Mouse (Mus musculus): ENCODE data around the gene Fto. TPM values are rescaled to one million over a fixed set of nuclear protein-coding genes. Genes with fewer than 3 reads are reported as not detected.

Gene Fto
- polyA plus RNA-seq, 1 experiment from 2014 or later, result 89.0 TPM

DNA sequence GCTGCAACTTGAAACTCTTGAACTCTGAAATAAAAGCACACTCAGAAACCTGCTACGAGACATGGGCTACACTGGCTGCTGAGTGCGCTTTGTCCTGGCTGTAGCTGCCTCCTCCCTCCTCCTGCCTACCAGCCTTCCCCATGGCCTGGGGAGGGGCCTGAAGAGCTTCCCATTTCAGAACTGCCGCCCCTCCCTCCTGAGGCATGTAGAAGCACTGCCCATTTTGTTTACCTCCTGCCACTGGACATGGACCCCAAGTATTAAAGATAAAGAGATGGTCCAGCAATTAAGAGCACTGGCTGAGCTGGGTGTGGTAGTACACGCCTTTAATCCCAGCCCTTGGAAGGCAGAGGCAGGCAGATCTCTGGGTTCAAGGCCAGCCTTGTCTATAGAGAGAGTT lies 322.1 kb downstream of the Fto start:
- WGBS, result 81% methylated on average over 4 of the region's 4 CpGs
- Histone ChIP-seq H3K36me3 (ENCODE audit: insufficient read depth, low read length) (no peaks in the 10 kb centered on the region), H3K9ac (replicated peaks; ENCODE audit: low read length) (no peak overlapping the region), H3K4me1 (ENCODE audit: insufficient read depth, low read length) (peaks cover 12% of the 10 kb centered on the region), H3K4me3 (ENCODE audit: low read length) (no peak overlapping the region), H3K27me3 (ENCODE audit: insufficient read depth, low read length) (no peaks in the 10 kb centered on the region), H3K4me2 (replicated peaks; ENCODE audit: low read depth, low read length) (no peak overlapping the region), H3K27ac (ENCODE audit: low read length) (no peak overlapping the region), H3K9me3 (ENCODE audit: low read length) (no peaks in the 10 kb centered on the region)
- no peak for ATAC-seq (ENCODE audit: low FRiP score, low TSS enrichment)

DNA sequence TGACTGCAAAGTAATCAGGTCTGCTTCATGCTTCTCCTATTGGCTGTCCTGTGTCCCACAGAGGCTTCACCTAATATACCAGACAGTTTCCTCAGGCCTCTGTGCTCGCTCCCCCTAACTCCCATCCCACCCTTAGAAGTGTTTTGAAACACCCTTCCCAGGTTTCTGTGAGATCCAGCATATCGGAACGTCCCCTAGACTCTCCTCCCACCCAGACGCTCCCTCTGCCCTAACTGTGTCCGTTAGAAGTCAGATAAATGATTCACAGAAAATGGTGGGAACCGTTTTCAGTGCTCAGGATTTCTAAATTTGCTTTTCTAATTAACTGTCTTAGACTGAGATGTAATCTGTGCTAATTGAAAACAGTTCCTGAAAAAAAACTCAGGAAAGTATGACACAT lies 323.6 kb downstream of the Fto start:
- peak; percentile 71; the same call in 1 of the 2 replicates for ATAC-seq (ENCODE audit: low FRiP score, low TSS enrichment)
- WGBS, result 57% methylated on average over 6 of the region's 6 CpGs
- Histone ChIP-seq H3K27ac (ENCODE audit: low read length) (peak overlapping the region; percentile 33; the same call in 1 of the 2 replicates), H3K36me3 (ENCODE audit: insufficient read depth, low read length) (no peaks in the 10 kb centered on the region), H3K27me3 (ENCODE audit: insufficient read depth, low read length) (no peaks in the 10 kb centered on the region), H3K9ac (replicated peaks; ENCODE audit: low read length) (no peak overlapping the region), H3K4me1 (ENCODE audit: insufficient read depth, low read length) (0 out of 2 replicates have a peak, but pooled peaks cover 3% of the 10 kb centered on the region), H3K9me3 (ENCODE audit: low read length) (no peaks in the 10 kb centered on the region), H3K4me3 (ENCODE audit: low read length) (no peak overlapping the region), H3K4me2 (replicated peaks; ENCODE audit: low read depth, low read length) (no peak overlapping the region)

DNA sequence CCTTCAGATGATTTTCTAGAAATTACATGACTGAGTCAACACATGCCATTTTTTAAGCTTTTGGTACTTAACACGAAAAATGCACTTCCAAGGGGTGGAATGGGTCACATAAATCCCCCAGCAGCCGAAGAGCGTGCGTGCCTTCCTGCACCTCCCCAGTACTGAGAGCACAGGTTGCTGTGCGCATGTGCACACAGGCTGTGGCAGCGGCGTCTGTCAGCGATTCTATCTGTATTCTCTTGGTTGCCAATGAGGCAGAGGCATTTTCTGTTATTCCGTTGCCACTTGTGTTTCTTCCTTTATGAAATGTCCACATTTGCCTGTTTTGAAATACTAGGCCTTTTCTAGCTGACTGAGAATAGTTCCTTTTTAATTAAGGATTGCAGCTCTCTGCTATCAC lies 324.4 kb downstream of the Fto start:
- Histone ChIP-seq H3K4me1 (ENCODE audit: insufficient read depth, low read length) (peaks cover 5% of the 10 kb centered on the region; the same call in 1 of the 2 replicates), H3K4me3 (ENCODE audit: low read length) (no peak overlapping the region), H3K4me2 (replicated peaks; ENCODE audit: low read depth, low read length) (no peak overlapping the region), H3K9ac (replicated peaks; ENCODE audit: low read length) (no peak overlapping the region), H3K27ac (ENCODE audit: low read length) (no peak overlapping the region), H3K9me3 (ENCODE audit: low read length) (no peaks in the 10 kb centered on the region), H3K27me3 (ENCODE audit: insufficient read depth, low read length) (no peaks in the 10 kb centered on the region), H3K36me3 (ENCODE audit: insufficient read depth, low read length) (no peaks in the 10 kb centered on the region)
- WGBS, result 89% methylated on average over 9 of the region's 9 CpGs
- no peak for ATAC-seq (ENCODE audit: low FRiP score, low TSS enrichment)

DNA sequence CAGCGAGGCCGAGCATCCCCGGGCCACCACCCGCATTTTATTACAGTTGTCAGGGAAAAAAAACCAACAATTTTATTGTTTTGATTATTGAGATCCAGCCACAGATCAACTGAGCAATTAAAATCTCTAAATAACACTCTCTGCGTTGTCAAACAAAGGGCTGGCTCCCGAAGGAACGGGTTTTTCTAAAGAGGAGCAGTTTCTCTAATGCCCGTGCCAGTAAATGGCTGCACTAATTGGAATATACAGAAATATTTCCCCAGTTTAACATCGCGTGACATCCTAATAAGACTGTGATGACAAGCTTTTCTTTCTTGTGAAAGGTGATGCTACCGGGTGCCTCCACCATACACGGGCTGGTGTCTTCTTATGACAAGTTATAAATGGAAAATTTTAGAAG lies 324.9 kb downstream of the Fto start:
- peaks cover 7% of the 10 kb centered on the region for H3K4me1 ChIP-seq (ENCODE audit: insufficient read depth, low read length)

DNA sequence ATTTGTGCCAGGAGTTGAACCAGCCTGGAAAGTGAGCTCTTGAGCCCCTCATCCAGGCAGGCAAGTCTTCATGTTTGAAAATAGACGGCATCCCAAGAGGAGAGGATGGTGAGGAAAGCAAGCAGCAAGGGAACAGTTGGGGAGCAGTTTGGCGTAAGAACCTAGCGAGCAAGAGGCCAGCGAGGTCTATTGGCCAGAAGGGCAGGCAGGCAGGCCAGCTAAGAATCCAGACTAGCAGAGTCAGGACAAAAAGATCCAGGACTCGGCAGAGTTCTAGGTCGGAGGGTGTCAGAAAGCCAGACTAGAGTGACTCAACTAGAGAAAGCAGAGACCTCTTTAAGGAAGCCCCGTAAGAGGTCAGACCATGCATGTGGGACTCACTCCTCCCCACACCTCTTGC lies 327.1 kb downstream of the Fto start:
- Histone ChIP-seq H3K4me1 (ENCODE audit: insufficient read depth, low read length) (peaks cover 24% of the 10 kb centered on the region), H3K4me3 (ENCODE audit: low read length) (no peak overlapping the region), H3K27me3 (ENCODE audit: insufficient read depth, low read length) (no peaks in the 10 kb centered on the region), H3K9ac (replicated peaks; ENCODE audit: low read length) (no peak overlapping the region), H3K36me3 (ENCODE audit: insufficient read depth, low read length) (no peaks in the 10 kb centered on the region), H3K4me2 (replicated peaks; ENCODE audit: low read depth, low read length) (no peak overlapping the region), H3K27ac (ENCODE audit: low read length) (no peak overlapping the region), H3K9me3 (ENCODE audit: low read length) (no peaks in the 10 kb centered on the region)
- 67% methylated on average over 7 of the region's 7 CpGs for WGBS
- no peak for ATAC-seq (ENCODE audit: low FRiP score, low TSS enrichment)

More for the DNA sequence above, 324.9 kb downstream of the Fto start:
- Histone ChIP-seq H3K27me3 (ENCODE audit: insufficient read depth, low read length) (no peaks in the 10 kb centered on the region), H3K27ac (ENCODE audit: low read length) (no peak overlapping the region), H3K4me2 (replicated peaks; ENCODE audit: low read depth, low read length) (no peak overlapping the region), H3K4me3 (ENCODE audit: low read length) (no peak overlapping the region), H3K9me3 (ENCODE audit: low read length) (no peaks in the 10 kb centered on the region), H3K36me3 (ENCODE audit: insufficient read depth, low read length) (no peaks in the 10 kb centered on the region), H3K9ac (replicated peaks; ENCODE audit: low read length) (no peak overlapping the region)
- 79% methylated on average over 12 of the region's 12 CpGs for WGBS
- ATAC-seq (ENCODE audit: low FRiP score, low TSS enrichment), result no peak

DNA sequence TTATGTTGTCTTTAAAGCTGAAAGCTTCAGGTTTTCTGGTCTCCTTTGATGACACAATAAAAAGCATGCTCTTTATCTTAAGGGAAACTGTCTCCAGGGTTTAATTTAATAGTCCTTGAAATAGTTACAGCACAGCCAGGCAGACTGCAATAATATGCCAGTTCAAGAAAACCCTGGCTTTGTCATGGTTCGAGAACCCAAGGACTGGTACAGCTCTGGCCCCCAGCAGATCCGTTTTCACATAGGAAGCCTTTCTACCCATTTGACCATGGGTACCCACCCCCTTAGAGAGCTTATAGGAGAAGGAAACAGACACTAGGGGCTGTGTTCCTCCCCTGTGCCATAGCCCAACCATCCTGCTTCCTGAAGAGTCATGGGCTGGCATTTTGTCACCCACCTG lies 332.2 kb downstream of the Fto start:
- Histone ChIP-seq H3K9me3 (ENCODE audit: low read length) (no peaks in the 10 kb centered on the region), H3K27me3 (ENCODE audit: insufficient read depth, low read length) (no peaks in the 10 kb centered on the region), H3K27ac (ENCODE audit: low read length) (peak overlapping the region; percentile 59), H3K4me2 (replicated peaks; ENCODE audit: low read depth, low read length) (no peak overlapping the region), H3K36me3 (ENCODE audit: insufficient read depth, low read length) (no peaks in the 10 kb centered on the region), H3K9ac (replicated peaks; ENCODE audit: low read length) (no peak overlapping the region), H3K4me1 (ENCODE audit: insufficient read depth, low read length) (peaks cover 53% of the 10 kb centered on the region), H3K4me3 (ENCODE audit: low read length) (no peak overlapping the region)
- ATAC-seq (ENCODE audit: low FRiP score, low TSS enrichment), result peak; percentile 62; the same call in 1 of the 2 replicates
- 31% methylated on average over 2 of the region's 2 CpGs for WGBS

DNA sequence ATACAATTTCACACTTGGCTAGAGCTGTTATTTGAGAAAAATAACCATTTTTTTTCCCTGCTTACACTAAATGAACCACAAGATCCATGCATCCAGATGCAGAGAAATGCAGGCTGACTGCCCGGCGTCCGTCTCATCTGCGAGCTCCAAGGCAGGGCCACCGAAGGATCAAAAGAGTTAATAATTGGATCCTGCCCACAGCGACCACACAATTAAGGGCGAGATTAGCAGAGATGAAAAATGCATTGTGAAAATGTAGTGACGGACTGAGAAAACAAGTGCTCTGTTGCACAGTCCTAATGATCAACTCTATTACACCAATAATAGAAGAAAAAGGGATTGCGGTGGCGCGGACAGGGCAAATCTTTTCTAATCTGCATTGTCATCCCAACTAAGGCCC lies 334.6 kb downstream of the Fto start:
- Histone ChIP-seq H3K4me1 (ENCODE audit: insufficient read depth, low read length) (peaks cover 54% of the 10 kb centered on the region), H3K4me3 (ENCODE audit: low read length) (no peak overlapping the region), H3K36me3 (ENCODE audit: insufficient read depth, low read length) (no peaks in the 10 kb centered on the region), H3K27ac (ENCODE audit: low read length) (no peak overlapping the region), H3K27me3 (ENCODE audit: insufficient read depth, low read length) (no peaks in the 10 kb centered on the region), H3K9me3 (ENCODE audit: low read length) (no peaks in the 10 kb centered on the region), H3K9ac (replicated peaks; ENCODE audit: low read length) (no peak overlapping the region), H3K4me2 (replicated peaks; ENCODE audit: low read depth, low read length) (no peak overlapping the region)
- no peak for ATAC-seq (ENCODE audit: low FRiP score, low TSS enrichment)
- WGBS, result 74% methylated on average over 11 of the region's 11 CpGs

DNA sequence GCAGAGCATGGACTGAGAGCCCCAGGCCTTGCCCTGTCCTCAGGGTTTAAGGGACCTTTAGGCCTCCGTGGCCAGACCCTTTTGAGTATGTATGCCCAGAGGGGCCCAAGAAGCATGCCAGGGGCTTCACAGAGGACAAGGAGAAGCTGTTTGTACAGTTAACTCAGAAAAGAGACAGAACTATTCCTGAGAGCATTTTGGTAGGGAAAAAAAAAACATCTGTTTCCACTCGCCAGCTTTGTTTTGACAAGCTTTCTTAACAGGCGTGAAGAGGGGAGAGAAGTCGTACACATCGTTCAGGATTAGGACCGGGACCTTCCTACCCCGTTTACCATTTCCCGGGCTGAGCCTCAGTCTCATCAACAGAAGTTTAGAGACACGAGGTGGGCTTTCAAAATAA lies 335.5 kb downstream of the Fto start:
- 24% methylated on average over 9 of the region's 9 CpGs for WGBS
- ATAC-seq (ENCODE audit: low FRiP score, low TSS enrichment), result no peak
- H3K4me2 ChIP-seq (replicated peaks; ENCODE audit: low read depth, low read length), result no peak overlapping the region

DNA sequence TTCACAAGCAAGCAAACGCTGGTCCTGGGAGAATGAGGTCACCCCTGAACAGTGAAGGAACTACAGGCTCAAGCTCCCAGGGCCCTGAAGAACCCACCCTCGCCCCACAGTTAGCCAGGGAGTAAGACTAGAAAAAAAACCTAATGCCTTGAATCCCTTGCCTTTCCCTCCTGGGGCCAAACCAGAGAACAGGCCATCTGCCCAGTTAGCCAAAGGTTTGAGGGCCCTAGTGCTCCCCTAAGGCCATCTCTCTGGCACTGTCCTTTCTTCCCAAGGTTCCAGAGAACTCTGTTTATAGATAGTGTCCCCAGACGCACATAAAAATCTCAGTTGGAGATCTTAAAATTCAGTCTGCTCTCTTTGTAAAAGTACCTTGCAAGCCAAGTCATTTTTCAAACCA lies 340.2 kb downstream of the Fto start:
- WGBS, result 56% methylated on average over 3 of the region's 3 CpGs
- ATAC-seq (ENCODE audit: low FRiP score, low TSS enrichment), result no peak

More for the DNA sequence above, 335.5 kb downstream of the Fto start:
- no peak overlapping the region for H3K27ac ChIP-seq (ENCODE audit: low read length)
- no peaks in the 10 kb centered on the region for H3K36me3 ChIP-seq (ENCODE audit: insufficient read depth, low read length)
- H3K9me3 ChIP-seq (ENCODE audit: low read length), result no peaks in the 10 kb centered on the region
- H3K4me1 ChIP-seq (ENCODE audit: insufficient read depth, low read length), result peaks cover 56% of the 10 kb centered on the region
- no peaks in the 10 kb centered on the region for H3K27me3 ChIP-seq (ENCODE audit: insufficient read depth, low read length)
- H3K9ac ChIP-seq (replicated peaks; ENCODE audit: low read length), result no peak overlapping the region
- no peak overlapping the region for H3K4me3 ChIP-seq (ENCODE audit: low read length)

DNA sequence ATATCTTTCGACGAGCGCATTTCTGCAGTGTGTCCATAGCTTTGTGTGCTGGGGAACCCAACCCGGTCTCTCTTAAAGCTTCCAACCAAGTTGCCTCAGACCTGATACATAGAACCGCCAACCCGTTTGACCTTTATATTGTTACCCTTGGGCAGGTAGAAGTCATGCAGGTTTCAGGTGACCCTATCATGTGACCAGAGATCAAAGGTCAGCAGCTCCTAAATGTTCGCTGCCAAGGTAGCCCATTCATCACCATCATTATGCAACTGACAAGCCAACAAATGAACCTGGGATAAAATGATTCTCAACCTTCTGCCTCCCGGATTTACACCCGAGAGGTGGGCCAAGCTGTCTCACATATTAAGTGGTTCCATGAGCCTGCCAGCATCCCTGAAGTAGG lies 344.1 kb downstream of the Fto start:
- H3K27me3 ChIP-seq (ENCODE audit: insufficient read depth, low read length), result no peaks in the 10 kb centered on the region
- no peak overlapping the region for H3K4me2 ChIP-seq (replicated peaks; ENCODE audit: low read depth, low read length)
- 43% methylated on average over 9 of the region's 9 CpGs for WGBS
- no peak for ATAC-seq (ENCODE audit: low FRiP score, low TSS enrichment)
- H3K9ac ChIP-seq (replicated peaks; ENCODE audit: low read length), result no peak overlapping the region
- no peak overlapping the region for H3K27ac ChIP-seq (ENCODE audit: low read length)
- no peak overlapping the region for H3K4me3 ChIP-seq (ENCODE audit: low read length)
- peaks cover 33% of the 10 kb centered on the region for H3K4me1 ChIP-seq (ENCODE audit: insufficient read depth, low read length)
- H3K36me3 ChIP-seq (ENCODE audit: insufficient read depth, low read length), result no peaks in the 10 kb centered on the region
- no peaks in the 10 kb centered on the region for H3K9me3 ChIP-seq (ENCODE audit: low read length)

More for the DNA sequence above, 340.2 kb downstream of the Fto start:
- Histone ChIP-seq H3K4me3 (ENCODE audit: low read length) (no peak overlapping the region), H3K9ac (replicated peaks; ENCODE audit: low read length) (no peak overlapping the region), H3K9me3 (ENCODE audit: low read length) (no peaks in the 10 kb centered on the region), H3K27me3 (ENCODE audit: insufficient read depth, low read length) (no peaks in the 10 kb centered on the region), H3K4me1 (ENCODE audit: insufficient read depth, low read length) (peaks cover 29% of the 10 kb centered on the region), H3K36me3 (ENCODE audit: insufficient read depth, low read length) (no peaks in the 10 kb centered on the region), H3K4me2 (replicated peaks; ENCODE audit: low read depth, low read length) (no peak overlapping the region), H3K27ac (ENCODE audit: low read length) (no peak overlapping the region)

All from kidney, embryonic 16.5 days (tissue).